Mouse (Mus musculus) lung, embryonic 15.5 days (tissue): Measurements from ENCODE around the gene Zfp710. TPM values are rescaled to one million over a fixed set of nuclear protein-coding genes. Genes with fewer than 3 reads are reported as not detected.
"Not testable (repeated sequence)": the region's sequence is repeated elsewhere in the genome, so short reads cannot be mapped to it uniquely, and the experiment has no call there.

Experiments used
- ATAC-seq: fragments of 200-750 bp; cut with Nextera tagmentation; 2 replicates; pipeline ENCODE4 v1.8.0; 2017; ENCODE audit warnings: moderate number of reproducible peaks, borderline replicate concordance; ENCODE audit not compliant: low FRiP score, low TSS enrichment; ENCODE audit errors: extremely low read depth
- H3K27ac ChIP-seq: fragments of 300-500 bp; sonication (generic); 2 replicates; pipeline ENCODE4 v1.5.1; 2015; ENCODE audit warnings: moderate library complexity, mild to moderate bottlenecking, inconsistent platforms
- H3K27me3 ChIP-seq: fragments of 300-500 bp; sonication (generic); 2 replicates; pipeline ENCODE4 v1.6.1; 2015; ENCODE audit warnings: inconsistent platforms
- H3K36me3 ChIP-seq: fragments of 300-500 bp; sonication (generic); 2 replicates; pipeline ENCODE4 v1.6.1; 2015; ENCODE audit warnings: inconsistent platforms
- H3K4me1 ChIP-seq: fragments of 300-500 bp; sonication (generic); 2 replicates; pipeline ENCODE4 v1.6.1; 2015; ENCODE audit warnings: inconsistent platforms
- H3K4me2 ChIP-seq: fragments of 300-500 bp; sonication (generic); 2 replicates; pipeline ENCODE4 v1.6.1; 2015; ENCODE audit warnings: inconsistent platforms, mild to moderate bottlenecking, moderate library complexity
- H3K4me3 ChIP-seq: fragments of 300-500 bp; sonication (generic); 2 replicates; pipeline ENCODE4 v1.5.1; 2015; ENCODE audit warnings: mild to moderate bottlenecking, inconsistent platforms
- H3K9ac ChIP-seq: fragments of 300-500 bp; sonication (generic); 2 replicates; pipeline ENCODE4 v1.6.1; 2015; ENCODE audit warnings: inconsistent platforms
- H3K9me3 ChIP-seq: fragments of 300-500 bp; sonication (generic); 2 replicates; pipeline ENCODE4 v1.6.1; 2016; ENCODE audit warnings: inconsistent platforms
- WGBS: fragments of 180-500 bp; shearing (Covaris S2); methylation state at CpG from one replicate; pipeline ENCODE4 v1.1.7; 2015; 5-methylcytosine and 5-hydroxymethylcytosine counted together
- polyA plus RNA-seq: library from polyadenylated mRNA; unstranded; fragments of >200 nt; fragmentation: Nextera tagmentation; extraction: Ambion mirVana; gene quantifications from 2 replicates; pipeline ENCODE4 v1.2.1, GENCODE M21; 2015

Zfp710 gene
- polyA plus RNA-seq, 1 experiment from 2014 or later: 17.6 TPM

DNA sequence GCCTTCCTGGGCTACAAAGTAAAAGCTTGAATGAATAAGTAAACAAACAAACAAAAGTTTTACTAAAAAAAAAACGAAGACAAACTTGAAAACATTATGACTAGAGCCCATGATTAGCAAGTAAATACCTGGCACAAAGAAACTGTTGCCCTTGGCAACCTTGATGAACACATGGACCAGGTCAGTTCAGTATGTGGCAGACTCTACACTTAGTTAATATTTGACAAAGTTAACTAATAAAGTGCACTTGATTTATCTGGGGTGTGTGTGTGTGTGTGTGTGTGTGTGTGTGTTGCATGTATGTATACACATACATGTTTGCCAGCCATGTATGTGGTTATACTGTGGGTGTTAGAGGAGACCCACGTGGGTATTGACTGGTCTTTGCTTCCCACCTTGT, 25.1 kb downstream of the Zfp710 start:
- no peak overlapping the region for H3K4me3 ChIP-seq
- peaks cover 70% of the 10 kb centered on the region for H3K4me1 ChIP-seq
- no peak overlapping the region for H3K27ac ChIP-seq
- no peaks in the 10 kb centered on the region for H3K36me3 ChIP-seq
- 43% methylated on average over 2 of the region's 2 CpGs for WGBS
- H3K27me3 ChIP-seq: no peaks in the 10 kb centered on the region
- no peaks in the 10 kb centered on the region for H3K9me3 ChIP-seq
- ATAC-seq: no peak
- H3K4me2 ChIP-seq: no peak overlapping the region
- no peak overlapping the region for H3K9ac ChIP-seq

GRCm38 (mm10) chr7:80050382-80050781, 25.8 kb downstream of the Zfp710 start:
- H3K4me1 ChIP-seq: peaks cover 66% of the 10 kb centered on the region
- ATAC-seq, H3K27me3 ChIP-seq, H3K9ac ChIP-seq, H3K4me2 ChIP-seq, H3K4me3 ChIP-seq, H3K36me3 ChIP-seq, H3K9me3 ChIP-seq, H3K27ac ChIP-seq: not testable (repeated sequence)
- WGBS: 86% methylated on average over 1 of the region's 1 CpGs

DNA sequence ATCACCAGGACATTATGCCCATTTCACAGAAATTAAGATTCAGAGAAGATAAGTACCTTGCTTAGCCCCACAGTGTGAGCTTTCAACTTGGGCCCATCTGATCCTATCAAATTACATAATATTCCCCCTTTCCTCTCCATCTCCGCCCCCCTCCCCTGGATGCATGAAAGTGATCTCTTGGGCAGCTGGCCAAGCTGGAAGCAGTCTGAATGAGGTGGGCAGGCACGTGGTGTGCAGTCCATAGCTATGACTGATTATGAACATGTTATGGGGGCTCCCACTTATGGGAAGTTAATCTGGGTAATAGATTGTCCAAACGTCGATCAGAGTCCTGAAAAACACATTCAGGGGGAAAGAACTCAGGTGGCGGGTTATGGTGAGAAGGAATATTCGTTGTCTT, 27.2 kb downstream of the Zfp710 start:
- no peaks in the 10 kb centered on the region for H3K36me3 ChIP-seq
- no peak overlapping the region for H3K4me3 ChIP-seq
- H3K27me3 ChIP-seq: no peaks in the 10 kb centered on the region
- H3K9me3 ChIP-seq: no peaks in the 10 kb centered on the region
- H3K4me2 ChIP-seq: peak overlapping the region; percentile 25; the same call in 1 of the 2 replicates
- H3K9ac ChIP-seq: no peak overlapping the region
- ATAC-seq: no peak
- peak overlapping the region; percentile 56 for H3K27ac ChIP-seq
- 28% methylated on average over 6 of the region's 6 CpGs for WGBS
- H3K4me1 ChIP-seq: peaks cover 76% of the 10 kb centered on the region

- Histone ChIP-seq H3K4me1 (peaks cover 79% of the 10 kb centered on the region), H3K27me3 (no peaks in the 10 kb centered on the region), H3K4me2 (peak overlapping the region; percentile 25), H3K9ac (no peak overlapping the region), H3K36me3 (no peaks in the 10 kb centered on the region), H3K4me3 (no peak overlapping the region), H3K27ac (peak overlapping the region; percentile 56), H3K9me3 (no peaks in the 10 kb centered on the region)
- peak; percentile 58; the same call in 1 of the 2 replicates for ATAC-seq
- 6% methylated on average over 11 of the region's 11 CpGs for WGBS
Measured at GRCm38 (mm10) chr7:80052261-80052660, 27.6 kb downstream of the Zfp710 start.

- no peaks in the 10 kb centered on the region for H3K27me3 ChIP-seq
- no peaks in the 10 kb centered on the region for H3K9me3 ChIP-seq
- ATAC-seq: no peak
- WGBS: 79% methylated on average over 9 of the region's 9 CpGs
- no peak overlapping the region for H3K4me3 ChIP-seq
- no peaks in the 10 kb centered on the region for H3K36me3 ChIP-seq
- no peak overlapping the region for H3K4me2 ChIP-seq
- H3K9ac ChIP-seq: no peak overlapping the region
- H3K4me1 ChIP-seq: peaks cover 80% of the 10 kb centered on the region
- no peak overlapping the region for H3K27ac ChIP-seq
Measured at GRCm38 (mm10) chr7:80053147-80053546, 28.5 kb downstream of the Zfp710 start.

DNA sequence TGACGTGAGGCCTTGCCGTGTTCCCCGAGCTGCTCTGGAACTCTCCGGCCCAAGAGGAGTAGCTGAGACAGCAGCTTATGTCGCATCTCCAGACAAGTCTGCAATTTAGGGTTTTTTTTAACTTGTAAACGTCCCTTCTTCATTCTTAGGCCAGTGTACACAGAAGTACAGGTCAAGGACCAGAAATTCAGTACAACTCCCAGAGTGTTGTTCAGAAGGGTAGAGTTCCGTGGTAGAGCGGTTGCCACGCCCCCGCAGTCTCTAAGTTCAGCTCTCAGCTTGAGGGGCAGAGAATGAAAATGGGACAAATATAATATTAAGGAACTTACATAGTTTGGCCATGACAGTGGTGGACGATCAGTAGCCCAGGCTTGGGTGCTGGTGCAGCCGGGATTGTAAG, 31.2 kb downstream of the Zfp710 start:
- H3K4me1 ChIP-seq: peaks cover 85% of the 10 kb centered on the region

GRCm38 (mm10) chr7:80057002-80057691, 32.5 kb downstream of the Zfp710 start:
- no peak overlapping the region for H3K4me3 ChIP-seq
- no peaks in the 10 kb centered on the region for H3K27me3 ChIP-seq
- no peaks in the 10 kb centered on the region for H3K9me3 ChIP-seq
- WGBS: 33% methylated on average over 4 of the region's 4 CpGs
- peaks cover 77% of the 10 kb centered on the region for H3K4me1 ChIP-seq
- peak overlapping the region; percentile 51 for H3K4me2 ChIP-seq
- ATAC-seq: peak; percentile 66
- peak overlapping the region; percentile 94 for H3K27ac ChIP-seq
- no peaks in the 10 kb centered on the region for H3K36me3 ChIP-seq
- peak overlapping the region; percentile 3; the same call in 1 of the 2 replicates for H3K9ac ChIP-seq

More for the DNA sequence above, 31.2 kb downstream of the Zfp710 start:
- H3K36me3 ChIP-seq: no peaks in the 10 kb centered on the region
- H3K9ac ChIP-seq: no peak overlapping the region
- ATAC-seq: no peak
- no peaks in the 10 kb centered on the region for H3K9me3 ChIP-seq
- no peaks in the 10 kb centered on the region for H3K27me3 ChIP-seq
- peak overlapping the region; percentile 94 for H3K27ac ChIP-seq
- H3K4me2 ChIP-seq: no peak overlapping the region
- 45% methylated on average over 12 of the region's 12 CpGs for WGBS
- H3K4me3 ChIP-seq: no peak overlapping the region

DNA sequence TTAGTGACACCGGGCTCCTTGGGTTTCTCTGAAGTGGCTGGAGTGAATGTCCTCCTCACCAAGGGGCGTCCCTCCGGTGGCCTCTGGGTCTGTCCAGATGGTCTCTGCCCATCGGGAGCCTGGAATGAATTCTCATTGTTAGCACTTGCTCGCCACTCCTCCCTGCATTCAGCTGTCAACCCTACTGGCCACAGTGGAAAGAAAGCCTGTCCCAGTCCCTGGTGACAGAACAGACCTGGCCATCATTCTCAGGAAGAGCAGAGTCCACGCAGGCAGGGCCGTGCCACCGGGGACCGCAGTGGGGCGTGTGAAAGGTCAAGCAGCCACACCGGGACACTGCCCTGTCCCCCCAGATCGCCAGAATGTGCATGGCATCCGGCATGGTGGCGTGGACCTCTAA, 33.2 kb downstream of the Zfp710 start:
- Histone ChIP-seq H3K27me3 (no peaks in the 10 kb centered on the region), H3K27ac (peak overlapping the region; percentile 94), H3K36me3 (no peaks in the 10 kb centered on the region), H3K9me3 (no peaks in the 10 kb centered on the region), H3K4me2 (peak overlapping the region; percentile 51), H3K4me3 (no peak overlapping the region), H3K4me1 (peaks cover 71% of the 10 kb centered on the region), H3K9ac (no peak overlapping the region; the same call in 1 of the 2 replicates)
- 44% methylated on average over 14 of the region's 14 CpGs for WGBS
- ATAC-seq: no peak

- Histone ChIP-seq H3K36me3 (no peaks in the 10 kb centered on the region), H3K9ac (peak overlapping the region; percentile 16), H3K4me2 (peak overlapping the region; percentile 51), H3K4me3 (no peak overlapping the region), H3K4me1 (peaks cover 66% of the 10 kb centered on the region), H3K27ac (peak overlapping the region; percentile 94), H3K9me3 (no peaks in the 10 kb centered on the region), H3K27me3 (no peaks in the 10 kb centered on the region)
- 45% methylated on average over 4 of the region's 4 CpGs for WGBS
- 0 out of 2 replicates have a peak, but pooled peaks have one; percentile 19 for ATAC-seq
Measured at GRCm38 (mm10) chr7:80058405-80059063, 33.9 kb downstream of the Zfp710 start.

- 43% methylated on average over 13 of the region's 13 CpGs for WGBS
- H3K27ac ChIP-seq: peak overlapping the region; percentile 94
- H3K36me3 ChIP-seq: no peaks in the 10 kb centered on the region
- H3K9me3 ChIP-seq: no peaks in the 10 kb centered on the region
- peak overlapping the region; percentile 16; the same call in 1 of the 2 replicates for H3K9ac ChIP-seq
- no peak for ATAC-seq
- peak overlapping the region; percentile 51; the same call in 1 of the 2 replicates for H3K4me2 ChIP-seq
- no peak overlapping the region for H3K4me3 ChIP-seq
- H3K27me3 ChIP-seq: no peaks in the 10 kb centered on the region
- H3K4me1 ChIP-seq: peaks cover 70% of the 10 kb centered on the region
Measured at GRCm38 (mm10) chr7:80059064-80059838, 34.6 kb downstream of the Zfp710 start.

- peak overlapping the region; percentile 94; the same call in 1 of the 2 replicates for H3K27ac ChIP-seq
- H3K9ac ChIP-seq: no peak overlapping the region
- no peak overlapping the region for H3K4me3 ChIP-seq
- no peaks in the 10 kb centered on the region for H3K27me3 ChIP-seq
- peaks cover 70% of the 10 kb centered on the region for H3K4me1 ChIP-seq
- no peaks in the 10 kb centered on the region for H3K9me3 ChIP-seq
- H3K4me2 ChIP-seq: no peak overlapping the region
- 61% methylated on average over 10 of the region's 10 CpGs for whole genome bisulfite sequencing
- no peak for ATAC-seq
- H3K36me3 ChIP-seq: no peaks in the 10 kb centered on the region
Measured at GRCm38 (mm10) chr7:80060012-80060778, 35.6 kb downstream of the Zfp710 start.
